Mouse (Mus musculus): Measurements from ENCODE around the gene Mfsd4a. TPM values are rescaled to one million over a fixed set of nuclear protein-coding genes. Genes with fewer than 3 reads are reported as not detected.

Mfsd4a gene
- polyA plus RNA-seq, 1 experiment from 2014 or later = 18.5 TPM

- no peaks in the 10 kb centered on the region for H3K27me3 ChIP-seq (ENCODE audit: insufficient read depth, low read length)
- no peak overlapping the region for H3K4me2 ChIP-seq (replicated peaks; ENCODE audit: low read depth, low read length)
- WGBS = 56% methylated on average over 12 of the region's 12 CpGs
- H3K36me3 ChIP-seq (ENCODE audit: insufficient read depth, low read length) = no peaks in the 10 kb centered on the region
- H3K4me3 ChIP-seq (ENCODE audit: low read length) = no peak overlapping the region
- ATAC-seq (ENCODE audit: low FRiP score, low TSS enrichment) = peak; percentile 40
- H3K4me1 ChIP-seq (ENCODE audit: insufficient read depth, low read length) = no peaks in the 10 kb centered on the region
- H3K27ac ChIP-seq (ENCODE audit: low read length) = no peak overlapping the region
- no peak overlapping the region for H3K9ac ChIP-seq (replicated peaks; ENCODE audit: low read length)
- H3K9me3 ChIP-seq (ENCODE audit: low read length) = no peaks in the 10 kb centered on the region
Measured at GRCm38 (mm10) chr1:131981378-131982013, 86.4 kb downstream of the Mfsd4a start.

DNA sequence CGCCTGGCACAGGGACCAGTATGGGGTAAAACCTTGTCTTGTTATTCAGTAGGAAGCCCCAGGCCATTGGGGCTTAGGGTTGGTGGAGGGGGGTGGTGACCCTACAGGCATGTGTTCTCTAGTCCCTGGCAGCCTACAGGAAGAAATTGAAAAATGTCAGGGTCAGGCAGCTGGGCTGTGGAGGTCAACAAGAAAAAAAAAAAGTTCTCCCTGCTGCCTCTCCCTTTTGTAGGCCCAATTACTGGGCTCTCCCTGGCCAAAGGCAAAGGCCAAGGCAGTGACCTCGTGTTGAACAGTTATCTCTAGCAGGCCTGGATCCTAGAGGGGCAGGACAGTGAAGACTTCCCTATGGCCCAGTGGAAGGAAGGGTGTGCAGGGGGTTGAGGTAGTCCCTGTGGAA lies 87.4 kb downstream of the Mfsd4a start:
- Histone ChIP-seq H3K9me3 (ENCODE audit: low read length) (no peaks in the 10 kb centered on the region), H3K9ac (replicated peaks; ENCODE audit: low read length) (no peak overlapping the region), H3K27ac (ENCODE audit: low read length) (no peak overlapping the region), H3K36me3 (ENCODE audit: insufficient read depth, low read length) (no peaks in the 10 kb centered on the region), H3K4me3 (ENCODE audit: low read length) (no peak overlapping the region), H3K27me3 (ENCODE audit: insufficient read depth, low read length) (no peaks in the 10 kb centered on the region), H3K4me1 (ENCODE audit: insufficient read depth, low read length) (no peaks in the 10 kb centered on the region), H3K4me2 (replicated peaks; ENCODE audit: low read depth, low read length) (no peak overlapping the region)
- WGBS = 53% methylated on average over 2 of the region's 2 CpGs
- ATAC-seq (ENCODE audit: low FRiP score, low TSS enrichment) = no peak

DNA sequence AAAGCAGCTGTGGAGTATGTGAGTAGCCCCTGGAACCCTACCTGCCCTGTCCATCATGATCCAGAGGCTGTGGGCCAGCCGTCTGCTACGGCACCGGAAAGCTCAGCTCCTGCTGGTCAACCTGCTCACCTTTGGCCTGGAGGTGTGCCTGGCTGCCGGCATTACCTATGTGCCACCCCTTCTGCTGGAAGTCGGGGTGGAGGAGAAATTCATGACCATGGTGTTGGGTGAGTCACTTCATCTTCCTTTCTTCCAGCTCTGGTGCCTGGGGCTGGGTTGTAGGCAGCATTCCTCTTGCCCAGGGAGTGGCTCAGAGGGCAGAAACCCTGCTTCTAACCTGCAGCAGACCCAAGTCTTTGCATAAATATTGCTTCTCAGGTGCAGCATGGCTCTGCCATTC lies 91.0 kb downstream of the Mfsd4a start:
- no peak overlapping the region for H3K9ac ChIP-seq (replicated peaks; ENCODE audit: low read length)
- no peak overlapping the region for H3K4me2 ChIP-seq (replicated peaks; ENCODE audit: low read depth, low read length)
- H3K9me3 ChIP-seq (ENCODE audit: low read length) = no peaks in the 10 kb centered on the region
- H3K27ac ChIP-seq (ENCODE audit: low read length) = no peak overlapping the region
- no peak overlapping the region for H3K4me3 ChIP-seq (ENCODE audit: low read length)
- 70% methylated on average over 5 of the region's 5 CpGs for WGBS
- no peak for ATAC-seq (ENCODE audit: low FRiP score, low TSS enrichment)
- no peaks in the 10 kb centered on the region for H3K36me3 ChIP-seq (ENCODE audit: insufficient read depth, low read length)
- H3K27me3 ChIP-seq (ENCODE audit: insufficient read depth, low read length) = no peaks in the 10 kb centered on the region
- H3K4me1 ChIP-seq (ENCODE audit: insufficient read depth, low read length) = peaks cover 23% of the 10 kb centered on the region

DNA sequence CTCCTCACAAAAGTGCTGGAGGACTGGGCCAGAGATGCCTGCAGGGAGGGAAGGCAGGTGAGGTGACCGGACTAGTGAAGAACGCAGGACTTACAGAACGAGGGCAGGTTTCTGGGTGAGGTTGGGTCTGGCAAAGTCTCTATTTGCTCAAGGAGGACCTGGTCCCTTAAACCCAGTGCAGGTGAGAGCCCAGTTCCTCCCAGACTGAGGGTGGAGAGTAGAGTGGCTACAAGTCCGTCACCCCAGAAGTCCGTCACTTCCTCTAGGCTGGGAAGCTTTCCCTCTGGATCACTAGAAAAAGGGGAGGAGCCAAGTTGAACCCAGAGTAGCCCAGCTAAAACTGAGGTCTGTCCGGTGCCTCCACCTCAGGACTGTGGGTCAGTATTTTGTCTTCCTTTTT lies 93.9 kb downstream of the Mfsd4a start:
- Histone ChIP-seq H3K36me3 (ENCODE audit: insufficient read depth, low read length) (no peaks in the 10 kb centered on the region), H3K9ac (replicated peaks; ENCODE audit: low read length) (no peak overlapping the region), H3K4me2 (replicated peaks; ENCODE audit: low read depth, low read length) (no peak overlapping the region), H3K4me3 (ENCODE audit: low read length) (no peak overlapping the region), H3K9me3 (ENCODE audit: low read length) (no peaks in the 10 kb centered on the region), H3K4me1 (ENCODE audit: insufficient read depth, low read length) (peaks cover 48% of the 10 kb centered on the region), H3K27ac (ENCODE audit: low read length) (peak overlapping the region; percentile 91; the same call in 1 of the 2 replicates), H3K27me3 (ENCODE audit: insufficient read depth, low read length) (no peaks in the 10 kb centered on the region)
- 67% methylated on average over 6 of the region's 6 CpGs for WGBS
- no peak for ATAC-seq (ENCODE audit: low FRiP score, low TSS enrichment)

Other genes with a start within 250 kb of the Mfsd4a start
- 16.0 and 16.1 TPM in 2 replicates for gene Slc41a1, start 240.6 kb downstream of the Mfsd4a start, polyA plus RNA-seq (2015; fragmentation: Nextera tagmentation; extraction: Ambion mirVana)
- 20.1 and 21.6 TPM in 2 replicates for gene Rab29, start 200.8 kb downstream of the Mfsd4a start, polyA plus RNA-seq (2015; fragmentation: Nextera tagmentation; extraction: Ambion mirVana)
- 77.9 and 83.0 TPM in 2 replicates for gene Nucks1, start 157.5 kb downstream of the Mfsd4a start, polyA plus RNA-seq (2015; fragmentation: Nextera tagmentation; extraction: Ambion mirVana)
- 8.6 and 9.7 TPM in 2 replicates for gene Slc45a3, start 105.1 kb downstream of the Mfsd4a start, polyA plus RNA-seq (2015; fragmentation: Nextera tagmentation; extraction: Ambion mirVana)
- gene Elk4, start 60.5 kb downstream of the Mfsd4a start, polyA plus RNA-seq (2015; fragmentation: Nextera tagmentation; extraction: Ambion mirVana) = 19.0 and 23.2 TPM in 2 replicates
- 9.0 and 9.3 TPM in 2 replicates for gene Cdk18, start 71.6 kb upstream of the Mfsd4a start, polyA plus RNA-seq (2015; fragmentation: Nextera tagmentation; extraction: Ambion mirVana)
- gene Lemd1, start 123.4 kb upstream of the Mfsd4a start, polyA plus RNA-seq (2015; fragmentation: Nextera tagmentation; extraction: Ambion mirVana) = 0.21 and 0.32 TPM in 2 replicates
- 0.10 and 0.13 TPM in 2 replicates for gene AC124108.1, start 123.4 kb upstream of the Mfsd4a start, polyA plus RNA-seq (2015; fragmentation: Nextera tagmentation; extraction: Ambion mirVana)
- gene Gm10188, start 161.7 kb upstream of the Mfsd4a start, polyA plus RNA-seq (2015; fragmentation: Nextera tagmentation; extraction: Ambion mirVana) = not detected in 2 replicates
- 1.8 and 2.1 TPM in 2 replicates for gene Klhdc8a, start 230.6 kb upstream of the Mfsd4a start, polyA plus RNA-seq (2015; fragmentation: Nextera tagmentation; extraction: Ambion mirVana)
- 4.3 and 5.5 TPM in 2 replicates for gene Nuak2, start 248.1 kb upstream of the Mfsd4a start, polyA plus RNA-seq (2015; fragmentation: Nextera tagmentation; extraction: Ambion mirVana)

Measured in kidney, embryonic 16.5 days (tissue).